Mouse (Mus musculus) thymus, postnatal 10 days (tissue): Measurements from ENCODE around the gene Gm9789.
"Not testable (repeated sequence)": the region's sequence is repeated elsewhere in the genome, so short reads cannot be mapped to it uniquely, and the experiment has no call there.

Experiments
- DNase-seq, 2 experiments: peaks; one replicate each; pipeline ENCODE4 v3.0.0; 2021; ENCODE audit warnings: low spot score in 2 of 2

The Gm9789 gene

GRCm38 (mm10) chr16:89157652-89158051 is at the start of gene Gm9789:
Gm9789 (plus strand) TSS chr16:89157952.
- DNase-seq = no peak

GRCm38 (mm10) chr16:89140551-89140950 is 17.2 kb upstream of the Gm9789 start, which contains the start of gene Gm6358:
Gm6358 (plus strand) TSS chr16:89140851.
- DNase-seq = no peak

GRCm38 (mm10) chr16:89150786-89151185 is 7.0 kb upstream of the Gm9789 start, which contains the start of gene Gm10061:
Gm10061 (plus strand) TSS chr16:89151086.
- no peak for DNase-seq

- not testable (repeated sequence) for DNase-seq
These were observed 11.4 kb downstream of the Gm9789 start, which contains the start of gene Gm7735 for GRCm38 (mm10) chr16:89169190-89169589. Gm7735 (plus strand) TSS chr16:89169490.

GRCm38 (mm10) chr16:89174435-89174834 is 16.7 kb downstream of the Gm9789 start, which contains the start of gene 1110057P08Rik:
1110057P08Rik (plus strand) TSS chr16:89174735.
- no peak for DNase-seq

- DNase-seq = no peak
These were observed 30.9 kb downstream of the Gm9789 start for GRCm38 (mm10) chr16:89188621-89189020.

GRCm38 (mm10) chr16:89205561-89205960 is 47.8 kb downstream of the Gm9789 start, which contains the start of gene Krtap20-2:
Krtap20-2 (plus strand) TSS chr16:89205861.
- no peak for DNase-seq
